Mouse (Mus musculus): Measurements from ENCODE around the gene Nhsl1.

DNA sequence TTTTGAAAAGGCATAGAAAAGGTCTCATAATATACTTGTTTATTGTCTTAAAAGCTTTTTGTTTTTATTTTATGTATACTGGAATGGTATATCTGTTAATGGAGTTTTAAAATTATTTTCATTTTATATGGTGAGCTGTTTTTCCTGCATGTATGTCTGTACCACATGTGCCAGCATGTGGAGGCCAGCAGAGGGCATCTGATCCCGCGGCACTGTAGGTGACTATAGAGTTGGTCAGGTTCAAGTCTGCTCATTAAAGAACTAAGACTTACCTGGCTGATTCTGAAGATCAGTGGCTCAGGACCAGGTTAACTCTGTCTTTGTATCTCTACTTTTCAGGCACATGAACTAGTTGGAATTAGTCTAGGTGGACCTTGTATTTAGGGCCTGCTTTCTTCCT is 253.8 kb downstream of the Nhsl1 start:
- TF ChIP-seq POLR2A (IDR thresholded peaks at IDR 0.05; ENCODE audit: control insufficient read depth in 1 of 2, insufficient read depth in 1 of 2, low read depth in 1 of 2, low read length in 2 of 2, poor library complexity in 1 of 2) (no peak), E2F4 (IDR thresholded peaks at IDR 0.05; ENCODE audit: borderline replicate concordance, low read depth, low read length) (no peak)

Measured in MEL (cell line).